Mouse (Mus musculus) kidney, adult 2 months (tissue): ENCODE data around the gene Gm37240.

Experiments
- CTCF ChIP-seq: fragments of 200-500 bp; conservative IDR thresholded peaks from 2 replicates; pipeline ENCODE4 v1.5.1; 2011; ENCODE audit warnings: low read depth, mild to moderate bottlenecking, control low read depth, low read length, moderate library complexity, mixed read lengths; ENCODE audit not compliant: insufficient read depth, insufficient read length
- POLR2A ChIP-seq: fragments of 200-500 bp; IDR thresholded peaks from one replicate; pipeline ENCODE4 v1.6.1; 2011; ENCODE audit warnings: low read depth, low read length, control low read depth

DNA sequence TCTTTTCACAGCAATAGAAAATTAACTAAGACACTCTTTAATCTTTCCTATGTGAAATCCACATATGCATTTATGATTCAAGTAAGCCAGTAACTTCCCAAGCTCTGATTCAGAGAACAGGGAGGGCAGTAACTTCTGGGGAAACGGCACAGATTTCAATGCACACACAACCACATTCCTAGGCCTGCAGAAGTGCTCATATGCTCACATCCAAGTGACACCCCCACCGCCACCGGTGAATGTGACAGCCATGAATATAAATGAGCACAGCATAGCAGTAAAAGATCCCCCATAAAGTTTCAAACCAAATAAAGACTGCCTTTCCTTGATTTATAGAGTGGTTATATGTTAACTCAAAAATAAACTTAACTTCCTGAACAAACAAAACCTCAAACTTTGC, 641.2 kb downstream of the Gm37240 start:
- TF ChIP-seq CTCF (no peak), POLR2A (no peak)
